In genomic region chr8:84553106-84553505, GRCm38 (mm10) we compare ENCODE assay signal across 27 mouse cellular contexts.
A peak's percentile ranks its signal among the peaks of the same experiment; 100 is the strongest.
DNase-seq lines count a peak whose midpoint lies in the region; ATAC-seq lines count a peak whose summit lies in the region.
"Had no signal": no experiment of that assay in that cellular context is flagged by ENCODE, and none has a peak within 500 bp of the region (broad histone marks: within the 10 kb centered on the region; RNA-seq: fewer than 3 reads in every experiment).

No protein-coding gene starts in this region.

- 0 out of 2 replicates have a peak, but pooled peaks have one; percentile 13 for ATAC-seq in frontal cortex, adult (ENCODE audit: low TSS enrichment)
- ATAC-seq in neural tube, embryonic 14.5 days (ENCODE audit: low read depth), result no peak
- ATAC-seq in neural tube, embryonic 15.5 days (ENCODE audit: low FRiP score), result no peak
- ATAC-seq: forebrain, embryonic 13.5 days; intestine, embryonic 16.5 days had no signal

- no peak overlapping the region for H3K9ac ChIP-seq in neural tube, embryonic 14.5 days (replicated peaks; ENCODE audit: low read depth, low read length)
- H3K9ac ChIP-seq in neural tube, embryonic 15.5 days (replicated peaks), result no peak overlapping the region; the same call in 1 of the 2 replicates
- H3K9ac ChIP-seq: embryonic facial prominence, embryonic 15.5 days; forebrain, embryonic 13.5 days; heart, embryonic 13.5 days; limb, embryonic 15.5 days; liver, embryonic 14.5 days had no signal

- no peak for DNase-seq in frontal cortex, postnatal 10 days (ENCODE audit: low spot score in 2 of 2)
- peak; percentile 98 for DNase-seq in cerebellum, adult 9-10 months
- DNase-seq in cerebellum, postnatal 36 days, result peak; percentile 93 to 95
- DNase-seq in thymus, postnatal 25 days, result no peak
- DNase-seq in kidney, adult 18-20 months, result no peak
- DNase-seq: adrenal gland, postnatal 14 days; heart, adult 2 months; heart, postnatal 14 days; kidney, adult 9 months; kidney, postnatal 10 days; lung, adult 2 months; lung, postnatal 10 days; midbrain, embryonic 14.5 days; spleen, adult 18-20 months; thymus, postnatal 14 days had no signal

- no peaks in the 10 kb centered on the region for H3K9me3 ChIP-seq in neural tube, embryonic 14.5 days (ENCODE audit: control insufficient read depth, low read length)
- no peaks in the 10 kb centered on the region for H3K9me3 ChIP-seq in neural tube, embryonic 15.5 days (replicated peaks)
- H3K9me3 ChIP-seq: embryonic facial prominence, embryonic 10.5 days; embryonic facial prominence, embryonic 15.5 days; forebrain, embryonic 13.5 days; heart, embryonic 13.5 days; limb, embryonic 10.5 days; limb, embryonic 15.5 days had no signal

- WGBS in neural tube, embryonic 14.5 days, result 87% methylated on average over 8 of the region's 8 CpGs
- WGBS in neural tube, embryonic 15.5 days, result 92% methylated on average over 8 of the region's 8 CpGs

- H3K36me3 ChIP-seq in neural tube, embryonic 14.5 days (ENCODE audit: control insufficient read depth, insufficient read depth, low read length), result peaks cover 17% of the 10 kb centered on the region; the same call in 1 of the 2 replicates
- H3K36me3 ChIP-seq in neural tube, embryonic 15.5 days, result peaks cover 46% of the 10 kb centered on the region
- H3K36me3 ChIP-seq: embryonic facial prominence, embryonic 10.5 days; embryonic facial prominence, embryonic 15.5 days; heart, embryonic 13.5 days; limb, embryonic 10.5 days; limb, embryonic 15.5 days had no signal

- no peak overlapping the region for H3K4me2 ChIP-seq in neural tube, embryonic 14.5 days (ENCODE audit: low read depth, low read length)
- no peak overlapping the region for H3K4me2 ChIP-seq in neural tube, embryonic 15.5 days
- H3K4me2 ChIP-seq: embryonic facial prominence, embryonic 15.5 days; forebrain, embryonic 13.5 days; heart, embryonic 13.5 days; limb, embryonic 15.5 days had no signal

- H3K4me1 ChIP-seq in neural tube, embryonic 14.5 days (ENCODE audit: control insufficient read depth, insufficient read depth, low read length), result no peaks in the 10 kb centered on the region
- peaks cover 13% of the 10 kb centered on the region for H3K4me1 ChIP-seq in neural tube, embryonic 15.5 days
- H3K4me1 ChIP-seq: embryonic facial prominence, embryonic 10.5 days; limb, embryonic 10.5 days had no signal

- H3K27ac ChIP-seq in neural tube, embryonic 14.5 days (ENCODE audit: low read depth, low read length), result 0 out of 2 replicates have a peak overlapping the region, but pooled peaks have one; percentile 5
- H3K27ac ChIP-seq in neural tube, embryonic 15.5 days (replicated peaks), result no peak overlapping the region
- H3K27ac ChIP-seq: embryonic facial prominence, embryonic 10.5 days; embryonic facial prominence, embryonic 15.5 days; forebrain, embryonic 13.5 days; heart, adult 2 months; heart, embryonic 13.5 days; limb, embryonic 10.5 days; limb, embryonic 15.5 days; liver, embryonic 14.5 days; macrophage had no signal

- H3K4me3 ChIP-seq in neural tube, embryonic 14.5 days (ENCODE audit: low read depth, low read length), result no peak overlapping the region
- no peak overlapping the region for H3K4me3 ChIP-seq in neural tube, embryonic 15.5 days (replicated peaks)
- H3K4me3 ChIP-seq: embryonic facial prominence, embryonic 10.5 days; embryonic facial prominence, embryonic 15.5 days; forebrain, embryonic 13.5 days; heart, adult 2 months; heart, embryonic 13.5 days; limb, embryonic 10.5 days; limb, embryonic 15.5 days had no signal

- H3K27me3 ChIP-seq in neural tube, embryonic 14.5 days (ENCODE audit: control insufficient read depth, insufficient read depth, low read length), result peaks cover 16% of the 10 kb centered on the region
- peaks cover 23% of the 10 kb centered on the region for H3K27me3 ChIP-seq in neural tube, embryonic 15.5 days (replicated peaks)

Comparison
In these comparisons a context has a peak if more than half of its experiments do, and no peak if none do; other contexts are left out.
1. DNase-seq: peak in cerebellum, adult 9-10 months (single experiment) and cerebellum, postnatal 36 days (2 of 2); none in frontal cortex, postnatal 10 days (0 of 2), thymus, postnatal 25 days (single experiment) and kidney, adult 18-20 months (single experiment).